Mouse (Mus musculus) thymus, postnatal 4 days (tissue): ENCODE data around the gene Ssxb5.
"Not testable (repeated sequence)": the region's sequence is repeated elsewhere in the genome, so short reads cannot be mapped to it uniquely, and the experiment has no call there.

ENCODE experiments used
- DNase-seq: peaks from one replicate; pipeline ENCODE4 v3.0.0; 2021

Gene Ssxb5

DNA sequence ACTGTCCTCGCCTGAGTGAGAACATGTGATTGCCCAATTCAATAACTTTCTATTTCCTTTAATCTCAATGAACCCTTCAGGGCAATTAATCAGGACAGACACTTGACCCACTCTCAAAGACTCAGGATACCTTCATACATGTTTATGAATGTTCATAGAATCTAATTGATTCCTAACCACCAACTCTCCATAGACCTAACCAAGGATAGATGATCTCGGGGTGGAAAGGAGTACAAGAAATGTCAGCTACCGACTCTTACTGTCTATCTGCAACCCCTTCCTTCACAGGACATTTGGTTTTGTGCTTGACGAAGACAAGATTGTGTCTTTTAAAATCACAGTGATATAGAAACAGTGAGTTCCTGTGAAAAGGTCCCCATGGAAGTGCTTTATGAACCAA lies at the start of gene Ssxb5:
Gene Ssxb5, plus strand, starts transcription at position 301 of the 400 bp plus-strand sequence.
- not testable (repeated sequence) for DNase-seq

GRCm38 (mm10) chrX:8832043-8832442 lies 28.6 kb downstream of the Ssxb5 start:
- DNase-seq: peak; percentile 35

DNA sequence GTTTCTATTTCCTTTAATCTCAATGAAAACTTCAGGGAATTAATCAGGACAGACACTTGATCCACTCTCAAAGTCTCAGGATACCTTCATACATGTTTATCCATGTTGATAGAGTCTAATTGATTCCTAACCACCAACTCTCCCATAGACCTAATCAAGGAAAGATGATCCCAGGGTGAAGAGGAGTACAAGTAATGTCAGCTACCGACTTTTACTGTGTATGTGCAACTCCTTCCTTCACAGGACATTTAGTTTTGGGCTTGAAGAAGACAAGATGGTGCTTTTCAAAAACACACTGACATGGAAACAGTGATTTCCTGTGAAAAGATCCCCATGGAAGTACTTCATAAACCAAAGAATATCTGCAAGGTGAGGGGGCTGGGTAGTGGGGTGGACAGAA lies 40.2 kb downstream of the Ssxb5 start, which contains the start of gene Gm6592:
Gene Gm6592, plus strand, starts transcription at position 301 of the 400 bp plus-strand sequence.
- no peak for DNase-seq

DNA sequence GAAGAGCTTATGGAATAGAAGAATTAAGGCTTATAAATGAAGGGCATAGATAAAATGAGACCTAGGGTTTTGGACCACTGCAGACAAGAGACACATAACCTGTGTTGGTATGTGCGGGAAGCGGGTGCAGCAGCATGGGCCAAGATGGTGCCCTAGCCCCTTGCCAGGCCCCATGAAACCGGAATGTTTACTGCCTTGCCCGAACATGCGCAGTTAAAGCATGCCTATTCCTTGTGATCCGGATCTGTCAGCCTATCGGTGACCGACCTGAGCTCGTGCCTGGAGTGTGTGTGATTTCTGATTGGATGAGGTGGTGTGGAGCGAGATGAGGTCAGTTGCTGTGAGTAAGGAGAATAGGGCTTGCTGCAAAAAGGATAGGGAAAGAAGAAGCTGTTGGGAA lies 49.0 kb downstream of the Ssxb5 start:
- no peak for DNase-seq
